Mouse (Mus musculus) C2C12 (cell line): ENCODE data around the gene Clec12a. TPM values are rescaled to one million over a fixed set of nuclear protein-coding genes. Genes with fewer than 3 reads are reported as not detected.

Experiments used
- H3K27me3 ChIP-seq: one replicate; pipeline ENCODE4 v1.6.1; 2011; ENCODE audit not compliant: control insufficient read depth, insufficient read depth, insufficient read length
- H3K36me3 ChIP-seq: one replicate; pipeline ENCODE4 v1.6.1; 2011; ENCODE audit not compliant: control insufficient read depth, insufficient read depth
- H3K4me3 ChIP-seq: one replicate; pipeline ENCODE4 v1.5.1; 2011; ENCODE audit warnings: mild to moderate bottlenecking, control low read depth; ENCODE audit not compliant: poor library complexity, insufficient read depth, severe bottlenecking
- H3K79me2 ChIP-seq: one replicate; pipeline ENCODE4 v1.6.1; 2011; ENCODE audit not compliant: control insufficient read depth, insufficient read depth
- H3K79me3 ChIP-seq: one replicate; pipeline ENCODE4 v1.6.1; 2011; ENCODE audit warnings: low read depth, control low read depth
- H3ac ChIP-seq: one replicate; pipeline ENCODE3; 2011; ENCODE audit warnings: low read depth; ENCODE audit not compliant: control insufficient read depth, insufficient read length
- CEBPB ChIP-seq: IDR thresholded peaks from one replicate; pipeline ENCODE4 v1.6.1; 2011; ENCODE audit warnings: low read depth, mild to moderate bottlenecking, control low read depth, moderate library complexity
- CTCF ChIP-seq: IDR thresholded peaks from one replicate; pipeline ENCODE4 v1.5.1; 2011; ENCODE audit not compliant: control insufficient read depth, insufficient read depth, insufficient read length
- FOSL1 ChIP-seq: IDR thresholded peaks from one replicate; pipeline ENCODE4 v1.8.0; 2011; ENCODE audit warnings: mild to moderate bottlenecking, low read length; ENCODE audit not compliant: poor library complexity, insufficient read depth, severe bottlenecking
- MAX ChIP-seq: IDR thresholded peaks from one replicate; pipeline ENCODE4 v1.6.1; 2011; ENCODE audit warnings: mild to moderate bottlenecking, control low read depth
- MYOD1 ChIP-seq: IDR thresholded peaks from one replicate; pipeline ENCODE4 v1.6.1; 2011; ENCODE audit warnings: low read depth; ENCODE audit not compliant: control insufficient read depth, insufficient read length
- MYOG ChIP-seq: IDR thresholded peaks from one replicate; pipeline ENCODE4 v1.6.1; 2011; ENCODE audit not compliant: control insufficient read depth, insufficient read length; ENCODE audit errors: extremely low read depth
- USF1 ChIP-seq: IDR thresholded peaks from one replicate; pipeline ENCODE4 v1.6.1; 2011; ENCODE audit warnings: low read depth, mild to moderate bottlenecking, control low read depth, moderate library complexity
- polyA plus RNA-seq: library from polyadenylated mRNA; unstranded; fragments of >200 nt; fragmentation: generic; extraction: Trizol; gene quantifications from one replicate; pipeline ENCODE4 v1.2.1, GENCODE M21; 2012; ENCODE audit warnings: missing spikeins

Clec12a gene
- polyA plus RNA-seq, 1 experiment, result not detected

DNA sequence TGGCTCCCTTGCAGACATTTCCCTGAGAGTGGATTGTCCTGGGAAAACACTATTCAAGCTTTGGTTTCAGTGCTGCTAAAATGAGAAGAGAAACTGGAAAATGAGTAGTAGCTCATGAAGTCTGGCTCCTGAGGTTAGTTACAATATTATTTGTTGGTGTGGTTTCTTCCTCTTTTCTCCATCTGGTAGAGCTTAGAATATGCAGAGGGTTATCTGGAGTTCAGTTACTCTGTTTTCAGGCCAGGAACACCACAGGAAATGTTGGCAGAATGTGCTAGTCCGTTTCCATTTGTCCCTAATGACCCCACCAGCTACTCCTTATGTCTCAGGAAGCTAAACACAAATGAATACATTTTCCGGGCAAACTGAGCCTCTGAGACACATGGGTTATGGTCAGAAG is 64.8 kb downstream of the Clec12a start:
- TF ChIP-seq MYOD1, result no peak
- no peak for TF ChIP-seq FOSL1
- TF ChIP-seq USF1, result no peak
- no peak for TF ChIP-seq MYOG
- no peak for TF ChIP-seq MAX
- no peak for TF ChIP-seq CTCF
- TF ChIP-seq CEBPB, result no peak
- Histone ChIP-seq H3K4me3 (no peak overlapping the region), H3K36me3 (no peaks in the 10 kb centered on the region), H3ac (no peak overlapping the region), H3K79me2 (no peaks in the 10 kb centered on the region), H3K27me3 (no peaks in the 10 kb centered on the region), H3K79me3 (no peaks in the 10 kb centered on the region)

DNA sequence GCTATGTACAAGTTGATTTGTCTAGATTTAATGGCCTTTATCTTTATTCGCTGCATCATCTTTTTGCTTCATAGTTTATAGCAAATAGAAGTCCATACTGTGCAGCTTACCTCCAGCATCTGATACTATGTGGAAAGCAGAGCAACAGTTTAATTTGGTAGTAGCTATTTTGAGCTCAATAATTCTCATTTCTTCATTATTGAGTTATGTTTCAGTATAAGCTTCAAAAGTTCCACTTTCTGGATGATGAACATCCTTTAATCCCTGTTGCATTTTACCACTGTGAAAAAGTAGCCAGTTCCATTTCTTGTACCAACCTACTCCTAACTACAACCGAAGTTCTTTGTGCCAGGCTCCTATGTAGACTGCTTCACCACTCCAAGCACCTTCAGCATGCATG is 66.1 kb downstream of the Clec12a start, which contains the start of gene Clec9a:
Gene Clec9a, plus strand, starts transcription at position 301 of the 400 bp plus-strand sequence.
- TF ChIP-seq MYOD1 (no peak), FOSL1 (no peak), CEBPB (no peak), CTCF (no peak), USF1 (no peak), MYOG (no peak), MAX (no peak)
- H3K79me2 ChIP-seq, result no peaks in the 10 kb centered on the region

DNA sequence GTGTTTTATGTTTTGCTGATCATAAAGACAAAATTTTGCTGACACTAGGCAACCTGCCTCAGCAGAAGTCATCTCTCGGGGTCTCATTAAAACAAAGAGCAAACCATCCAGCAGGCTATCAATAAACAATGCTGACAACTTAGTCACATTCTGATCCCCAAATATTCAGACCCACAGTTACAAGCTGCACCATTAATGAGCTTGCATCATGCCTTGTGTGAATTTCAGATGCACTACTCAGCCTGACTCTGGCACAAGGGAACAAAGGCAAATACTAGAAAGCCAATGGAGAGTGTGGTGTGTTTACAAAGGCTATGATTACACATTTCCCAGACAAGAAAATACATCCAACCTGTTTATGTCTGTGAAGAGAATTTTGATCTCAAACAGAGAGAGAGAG is 71.7 kb downstream of the Clec12a start:
- Histone ChIP-seq H3K79me3 (no peaks in the 10 kb centered on the region), H3K4me3 (no peak overlapping the region), H3K36me3 (no peaks in the 10 kb centered on the region), H3K79me2 (no peaks in the 10 kb centered on the region), H3ac (no peak overlapping the region), H3K27me3 (no peaks in the 10 kb centered on the region)
- TF ChIP-seq CTCF, result no peak
- TF ChIP-seq FOSL1, result no peak
- no peak for TF ChIP-seq MYOD1
- no peak for TF ChIP-seq USF1
- TF ChIP-seq CEBPB, result no peak
- TF ChIP-seq MYOG, result no peak
- no peak for TF ChIP-seq MAX

More for the DNA sequence above, 66.1 kb downstream of the Clec12a start, which contains the start of gene Clec9a:
- no peaks in the 10 kb centered on the region for H3K79me3 ChIP-seq
- H3K27me3 ChIP-seq, result no peaks in the 10 kb centered on the region
- no peaks in the 10 kb centered on the region for H3K36me3 ChIP-seq
- H3K4me3 ChIP-seq, result no peak within 1 kb of the TSS
- no peak within 1 kb of the TSS for H3ac ChIP-seq

Other genes with a start within 250 kb of the Clec12a start
- gene Clec2e, start 241.8 kb upstream of the Clec12a start, polyA plus RNA-seq, result not detected
- 8.0 TPM for gene Clec2d, start 162.1 kb upstream of the Clec12a start, polyA plus RNA-seq
- not detected for gene Cd69, start 67.3 kb upstream of the Clec12a start, polyA plus RNA-seq
- not detected for gene 4922502D21Rik, start 10.9 kb upstream of the Clec12a start, polyA plus RNA-seq
- gene Clec12b, start 43.2 kb downstream of the Clec12a start, polyA plus RNA-seq, result not detected
- not detected for gene Clec1b, start 54.6 kb downstream of the Clec12a start, polyA plus RNA-seq
- not detected for gene Clec9a, start 66.2 kb downstream of the Clec12a start, polyA plus RNA-seq
- 0.18 TPM for gene Clec1a, start 109.3 kb downstream of the Clec12a start, polyA plus RNA-seq
- gene Olr1, start 164.5 kb downstream of the Clec12a start, polyA plus RNA-seq, result 0.99 TPM
- gene Tmem52b, start 169.9 kb downstream of the Clec12a start, polyA plus RNA-seq, result 0.02 TPM
- 64.3 TPM for gene Gabarapl1, start 190.5 kb downstream of the Clec12a start, polyA plus RNA-seq
- gene Klre1, start 235.2 kb downstream of the Clec12a start, polyA plus RNA-seq, result not detected
- not detected for gene Klrd1, start 249.1 kb downstream of the Clec12a start, polyA plus RNA-seq